Mouse (Mus musculus) heart, postnatal 0 days (tissue): Measurements from ENCODE around the gene Ap2m1.

Experiments
- CTCF ChIP-seq: IDR thresholded peaks from 2 replicates; pipeline ENCODE4 v1.5.1; 2016; ENCODE audit warnings: antibody characterized with exemption, control low read depth, low read depth
- EP300 ChIP-seq: IDR thresholded peaks from 2 replicates; pipeline ENCODE4 v1.6.1; 2016; ENCODE audit warnings: antibody characterized with exemption, low read depth

DNA sequence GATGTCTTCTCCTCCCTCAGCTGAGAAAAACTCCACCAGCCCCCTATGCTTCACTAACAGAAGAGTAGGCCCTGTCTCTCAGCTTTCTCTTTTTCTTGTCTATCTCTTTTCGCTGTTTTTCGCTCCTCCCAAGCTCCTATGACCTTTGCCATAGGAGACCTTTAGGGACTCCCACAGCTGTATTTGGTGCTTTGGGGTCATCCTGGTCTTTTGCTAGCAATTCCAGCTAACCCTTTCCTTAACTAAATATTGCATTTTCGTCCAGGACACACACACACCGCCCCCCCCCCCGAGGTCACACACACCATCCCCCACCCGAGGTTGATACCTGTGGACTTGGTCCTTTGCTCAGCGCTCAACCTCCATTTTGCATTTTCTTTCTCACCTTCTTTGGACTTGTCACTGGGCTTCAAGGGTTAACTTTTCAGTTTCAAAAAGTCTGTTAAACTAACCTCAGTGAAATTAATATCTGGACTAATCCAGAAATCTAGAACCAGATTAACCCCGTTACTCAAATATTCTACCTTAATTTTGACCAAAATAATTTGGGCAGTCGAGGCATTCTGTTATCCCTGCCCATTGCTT is 895 bp downstream of the Ap2m1 start:
- no peak for TF ChIP-seq CTCF
- TF ChIP-seq EP300 = no peak
